Mouse (Mus musculus): Measurements from ENCODE around the gene Oard1. TPM values are rescaled to one million over a fixed set of nuclear protein-coding genes. Genes with fewer than 3 reads are reported as not detected.
A peak's percentile ranks its signal among the peaks of the same experiment; 100 is the strongest.

Gene Oard1
- total and polyA plus RNA-seq, 2 experiments from 2014 or later = 10.2 to 34.4 TPM

DNA sequence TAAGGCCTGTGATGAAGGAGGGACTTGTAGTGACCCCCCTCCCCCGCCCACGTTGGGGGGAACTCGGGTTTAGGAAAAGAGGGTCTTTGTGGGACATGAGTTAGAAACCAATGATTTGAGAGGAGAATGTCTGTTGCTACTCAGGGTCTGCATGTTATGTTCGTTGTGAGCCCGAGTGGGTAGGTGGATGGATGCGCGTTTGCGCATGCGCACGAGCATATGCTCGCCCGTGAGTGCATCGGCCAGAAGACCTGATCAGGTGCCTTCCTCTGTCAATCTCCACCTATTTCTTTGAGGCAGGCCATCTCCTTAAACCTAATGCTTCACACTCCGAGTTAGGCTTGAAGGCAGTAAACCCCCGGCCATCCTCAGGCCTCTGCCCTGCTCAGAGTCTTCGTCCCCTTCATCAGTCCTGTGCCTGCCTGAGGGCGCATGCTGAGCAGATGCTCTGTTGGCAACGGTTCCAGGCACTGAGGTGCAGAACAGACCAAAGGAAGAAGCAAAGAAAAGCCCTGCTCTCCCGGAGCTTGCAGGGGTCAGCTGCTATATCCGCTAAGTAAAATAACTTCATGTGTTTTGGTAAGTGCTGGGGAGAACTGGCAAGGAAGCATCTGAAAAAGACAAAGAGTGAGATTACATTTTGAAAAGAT lies 23.3 kb downstream of the Oard1 start:
- WGBS = 65% methylated on average over 20 of the region's 20 CpGs
- no peaks in the 10 kb centered on the region for H3K9me3 ChIP-seq (ENCODE audit: low read length)
- TF ChIP-seq CTCF (IDR thresholded peaks at IDR 0.05; ENCODE audit: low read depth) = no peak
- no peak overlapping the region for H3K4me3 ChIP-seq (ENCODE audit: low read length)
- 0 out of 2 replicates have a peak, but pooled peaks cover 3% of the 10 kb centered on the region for H3K4me1 ChIP-seq (ENCODE audit: insufficient read depth, low read length)
- H3K27me3 ChIP-seq (ENCODE audit: insufficient read depth, low read length) = no peaks in the 10 kb centered on the region
- H3K9ac ChIP-seq (replicated peaks; ENCODE audit: low read length) = no peak overlapping the region
- DNase-seq (ENCODE audit: low spot score) (no peak), ATAC-seq (no peak)
- no peaks in the 10 kb centered on the region for H3K36me3 ChIP-seq (ENCODE audit: insufficient read depth, low read length)
- H3K4me2 ChIP-seq (ENCODE audit: low read depth, low read length) = no peak overlapping the region
- H3K27ac ChIP-seq = no peak overlapping the region

- DNase-seq (ENCODE audit: low spot score) = no peak
- WGBS = 71% methylated on average over 6 of the region's 6 CpGs
- Histone ChIP-seq H3K36me3 (ENCODE audit: insufficient read depth, low read length) (no peaks in the 10 kb centered on the region), H3K9ac (replicated peaks; ENCODE audit: low read length) (no peak overlapping the region), H3K4me3 (ENCODE audit: low read length) (no peak overlapping the region), H3K27me3 (ENCODE audit: insufficient read depth, low read length) (no peaks in the 10 kb centered on the region), H3K27ac (no peak overlapping the region), H3K4me1 (ENCODE audit: insufficient read depth, low read length) (0 out of 2 replicates have a peak, but pooled peaks cover 3% of the 10 kb centered on the region), H3K4me2 (ENCODE audit: low read depth, low read length) (no peak overlapping the region), H3K9me3 (ENCODE audit: low read length) (no peaks in the 10 kb centered on the region)
- peak; percentile 43 for TF ChIP-seq CTCF (IDR thresholded peaks at IDR 0.05; ENCODE audit: low read depth)
- ATAC-seq = no peak
Measured at GRCm38 (mm10) chr17:48433689-48434330, 24.0 kb downstream of the Oard1 start.

GRCm38 (mm10) chr17:48434479-48434878 lies 24.7 kb downstream of the Oard1 start:
- Histone ChIP-seq H3K27ac (no peak overlapping the region), H3K27me3 (ENCODE audit: insufficient read depth, low read length) (no peaks in the 10 kb centered on the region), H3K9me3 (ENCODE audit: low read length) (no peaks in the 10 kb centered on the region), H3K4me2 (ENCODE audit: low read depth, low read length) (no peak overlapping the region), H3K9ac (replicated peaks; ENCODE audit: low read length) (no peak overlapping the region), H3K36me3 (ENCODE audit: insufficient read depth, low read length) (no peaks in the 10 kb centered on the region), H3K4me3 (ENCODE audit: low read length) (no peak overlapping the region), H3K4me1 (ENCODE audit: insufficient read depth, low read length) (0 out of 2 replicates have a peak, but pooled peaks cover 3% of the 10 kb centered on the region)
- TF ChIP-seq CTCF (IDR thresholded peaks at IDR 0.05; ENCODE audit: low read depth) = no peak
- no peak for ATAC-seq
- DNase-seq (ENCODE audit: low spot score) = no peak
- 70% methylated on average over 5 of the region's 5 CpGs for whole genome bisulfite sequencing

DNA sequence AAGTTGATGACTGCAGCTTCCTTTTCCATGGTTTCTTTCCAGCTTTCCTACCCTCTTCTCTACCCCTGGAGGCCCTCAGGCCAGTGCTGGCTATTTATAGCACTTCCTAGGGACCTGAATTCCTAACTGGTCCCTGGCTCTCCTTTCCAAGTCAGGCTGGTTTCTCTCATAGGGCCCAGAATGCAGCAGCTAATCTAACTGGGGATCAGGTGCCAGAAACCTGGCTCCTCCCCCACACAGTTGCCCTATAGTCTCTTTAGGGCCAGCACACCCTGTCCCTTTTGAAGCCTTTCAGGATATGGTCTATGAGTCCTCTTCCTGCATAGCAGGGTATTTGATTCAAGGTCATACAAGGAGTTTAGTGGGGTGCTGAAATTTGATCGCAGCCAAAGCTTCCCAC lies 26.7 kb downstream of the Oard1 start:
- Histone ChIP-seq H3K9me3 (ENCODE audit: low read length) (no peaks in the 10 kb centered on the region), H3K27me3 (ENCODE audit: insufficient read depth, low read length) (no peaks in the 10 kb centered on the region), H3K4me2 (ENCODE audit: low read depth, low read length) (no peak overlapping the region), H3K4me3 (ENCODE audit: low read length) (no peak overlapping the region), H3K36me3 (ENCODE audit: insufficient read depth, low read length) (no peaks in the 10 kb centered on the region), H3K4me1 (ENCODE audit: insufficient read depth, low read length) (0 out of 2 replicates have a peak, but pooled peaks cover 3% of the 10 kb centered on the region), H3K27ac (no peak overlapping the region), H3K9ac (replicated peaks; ENCODE audit: low read length) (no peak overlapping the region)
- DNase-seq (ENCODE audit: low spot score) = no peak
- 92% methylated on average over 1 of the region's 1 CpGs for WGBS
- no peak for ATAC-seq
- no peak for TF ChIP-seq CTCF (IDR thresholded peaks at IDR 0.05; ENCODE audit: low read depth)

DNA sequence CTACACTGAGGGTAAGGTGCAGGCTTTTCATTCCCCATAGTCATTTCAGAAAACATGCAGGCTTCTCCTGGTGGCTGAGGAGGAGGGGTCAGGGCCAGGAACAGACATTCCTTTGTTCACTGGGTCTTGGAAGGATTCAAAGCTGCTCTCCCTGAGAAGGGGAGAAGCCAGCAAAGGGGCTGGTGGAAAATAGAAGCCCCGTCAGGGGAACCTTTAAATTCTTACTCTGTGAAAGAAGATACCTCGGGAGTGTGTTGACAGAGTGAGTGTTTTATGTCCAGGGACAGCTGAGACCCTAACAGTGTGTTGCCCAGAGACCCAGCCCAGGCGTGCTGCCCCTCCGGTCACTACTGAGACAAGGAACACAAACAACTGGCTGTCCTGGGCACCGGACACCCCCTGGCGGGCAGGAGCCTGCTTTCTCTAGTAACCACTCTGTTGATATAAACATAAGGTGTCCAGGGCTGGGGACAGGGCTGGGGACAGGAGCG lies 27.7 kb downstream of the Oard1 start:
- DNase-seq (ENCODE audit: low spot score) = peak; percentile 23
- peak; percentile 28; the same call in 1 of the 2 replicates for TF ChIP-seq CTCF (IDR thresholded peaks at IDR 0.05; ENCODE audit: low read depth)
- peak overlapping the region; percentile 61 for H3K27ac ChIP-seq
- no peak overlapping the region for H3K9ac ChIP-seq (replicated peaks; ENCODE audit: low read length)
- H3K4me1 ChIP-seq (ENCODE audit: insufficient read depth, low read length) = no peaks in the 10 kb centered on the region
- no peak overlapping the region for H3K4me2 ChIP-seq (ENCODE audit: low read depth, low read length)
- 34% methylated on average over 7 of the region's 7 CpGs for WGBS
- H3K4me3 ChIP-seq (ENCODE audit: low read length) = no peak overlapping the region
- H3K9me3 ChIP-seq (ENCODE audit: low read length) = no peaks in the 10 kb centered on the region
- no peaks in the 10 kb centered on the region for H3K36me3 ChIP-seq (ENCODE audit: insufficient read depth, low read length)
- H3K27me3 ChIP-seq (ENCODE audit: insufficient read depth, low read length) = no peaks in the 10 kb centered on the region
- ATAC-seq = peak; percentile 67

DNA sequence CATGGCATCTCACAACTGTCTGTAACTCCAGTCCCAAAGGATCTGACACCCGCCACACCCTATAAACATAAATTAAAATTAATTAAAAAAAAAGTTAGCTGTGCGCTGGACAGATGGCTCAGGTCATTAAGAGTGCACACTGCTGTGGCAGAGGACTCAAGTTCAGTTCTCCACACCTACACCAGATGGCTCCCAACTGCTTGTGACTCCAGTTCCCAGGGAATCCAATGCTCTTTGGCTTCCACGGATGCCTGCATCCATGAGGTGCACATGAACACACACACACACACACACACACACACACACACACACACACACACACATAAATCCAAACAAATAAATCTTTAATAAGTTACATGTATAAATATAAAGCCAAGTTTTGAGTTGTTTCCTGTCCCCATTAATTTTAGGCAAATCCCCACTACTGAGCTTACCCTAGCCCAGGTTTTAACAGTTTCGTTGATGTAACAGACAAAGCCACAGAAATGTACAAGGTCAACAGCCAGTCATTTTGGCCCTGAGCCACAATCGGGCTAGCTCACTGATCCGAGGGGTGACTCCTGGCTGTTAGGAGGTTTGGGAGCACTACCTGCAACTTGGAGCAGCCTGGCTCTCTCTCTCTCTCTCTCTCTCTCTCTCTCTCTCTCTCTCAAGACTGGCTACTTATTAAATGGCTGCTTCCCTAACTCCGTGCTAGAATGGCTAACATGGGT lies 33.1 kb downstream of the Oard1 start:
- peak; percentile 43 for TF ChIP-seq CTCF (IDR thresholded peaks at IDR 0.05; ENCODE audit: low read depth)
- H3K4me3 ChIP-seq (ENCODE audit: low read length) = no peak overlapping the region
- H3K4me1 ChIP-seq (ENCODE audit: insufficient read depth, low read length) = no peaks in the 10 kb centered on the region
- H3K9ac ChIP-seq (replicated peaks; ENCODE audit: low read length) = no peak overlapping the region
- no peaks in the 10 kb centered on the region for H3K9me3 ChIP-seq (ENCODE audit: low read length)
- 49% methylated on average over 7 of the region's 7 CpGs for WGBS
- H3K27me3 ChIP-seq (ENCODE audit: insufficient read depth, low read length) = no peaks in the 10 kb centered on the region
- peak; percentile 36 for DNase-seq (ENCODE audit: low spot score)
- ATAC-seq = 0 out of 2 replicates have a peak, but pooled peaks have one; percentile 35
- H3K36me3 ChIP-seq (ENCODE audit: insufficient read depth, low read length) = no peaks in the 10 kb centered on the region
- no peak overlapping the region for H3K27ac ChIP-seq
- no peak overlapping the region for H3K4me2 ChIP-seq (ENCODE audit: low read depth, low read length)

All from hindbrain, postnatal 0 days (tissue).